23 mouse cellular contexts compared by ENCODE assay signal in genomic region chr5:144918204-144918603, GRCm38 (mm10). TPM values are rescaled to one million over a fixed set of nuclear protein-coding genes. Genes with fewer than 3 reads are reported as not detected.
DNase-seq lines count a peak whose midpoint lies in the region; ATAC-seq and TF ChIP-seq lines count a peak whose summit lies in the region.
"Had no signal": no experiment of that assay in that cellular context is flagged by ENCODE, and none has a peak within 500 bp of the region (broad histone marks: within the 10 kb centered on the region; RNA-seq: fewer than 3 reads in every experiment).

No protein-coding gene starts in this region.

- peaks cover 49% of the 10 kb centered on the region for H3K79me2 ChIP-seq in liver, adult 2 months (ENCODE audit: control insufficient read depth, insufficient read depth, low read length)

- peaks cover 2% of the 10 kb centered on the region; the same call in 1 of the 2 replicates for H3K4me1 ChIP-seq in liver, adult 2 months (ENCODE audit: control insufficient read depth, insufficient read depth, low read length)
- H3K4me1 ChIP-seq in liver, embryonic 11.5 days (replicated peaks; ENCODE audit: control insufficient read depth, insufficient read depth, low read length), result peaks cover 5% of the 10 kb centered on the region
- H3K4me1 ChIP-seq in lung, embryonic 16.5 days (replicated peaks; ENCODE audit: control insufficient read depth, insufficient read depth, low read length), result peaks cover 31% of the 10 kb centered on the region
- peaks cover 64% of the 10 kb centered on the region for H3K4me1 ChIP-seq in midbrain, embryonic 13.5 days (replicated peaks)
- H3K4me1 ChIP-seq in midbrain, embryonic 16.5 days (ENCODE audit: control insufficient read depth, insufficient read depth, low read length), result peaks cover 29% of the 10 kb centered on the region
- 0 out of 2 replicates have a peak, but pooled peaks cover 6% of the 10 kb centered on the region for H3K4me1 ChIP-seq in stomach, postnatal 0 days (replicated peaks; ENCODE audit: control insufficient read depth, insufficient read depth)

- WGBS in liver, adult 2 months, result 41% methylated on average over 8 of the region's 8 CpGs
- 86% methylated on average over 8 of the region's 8 CpGs for WGBS in liver, embryonic 11.5 days
- WGBS in lung, embryonic 16.5 days, result 54% methylated on average over 8 of the region's 8 CpGs
- 81% methylated on average over 8 of the region's 8 CpGs for whole genome bisulfite sequencing in midbrain, embryonic 13.5 days
- WGBS in midbrain, embryonic 16.5 days, result 76% methylated on average over 8 of the region's 8 CpGs
- WGBS in stomach, postnatal 0 days, result 65% methylated on average over 8 of the region's 8 CpGs

- peak; percentile 74 for DNase-seq in liver, adult 2 months (ENCODE audit: extremely low read depth, low read depth, low spot score)
- DNase-seq in liver, embryonic 11.5 days (ENCODE audit: low spot score), result no peak
- DNase-seq in lung, postnatal 10 days, result no peak
- no peak for DNase-seq in stomach, postnatal 0 days (ENCODE audit: low spot score)
- DNase-seq in spleen, adult 18-20 months, result no peak
- DNase-seq: adrenal gland, adult 2 months; adrenal gland, postnatal 10 days; adrenal gland, postnatal 25 days; cerebellum, adult 11 months; cerebellum, adult 18-20 months; cerebellum, adult 8-10 months; cerebellum, adult 9-11 months; cerebellum, postnatal 14 days; cerebellum, postnatal 36 days; embryo, embryonic 11 days had no signal

- H3K36me3 ChIP-seq in liver, adult 2 months (ENCODE audit: control insufficient read depth, insufficient read depth, low read length), result no peaks in the 10 kb centered on the region
- no peaks in the 10 kb centered on the region for H3K36me3 ChIP-seq in liver, embryonic 11.5 days (ENCODE audit: control insufficient read depth, insufficient read depth, low read length)
- no peaks in the 10 kb centered on the region for H3K36me3 ChIP-seq in lung, embryonic 16.5 days (ENCODE audit: control insufficient read depth, insufficient read depth, low read length)
- H3K36me3 ChIP-seq in midbrain, embryonic 13.5 days, result no peaks in the 10 kb centered on the region
- no peaks in the 10 kb centered on the region for H3K36me3 ChIP-seq in midbrain, embryonic 16.5 days (ENCODE audit: control insufficient read depth, insufficient read depth, low read length)
- no peaks in the 10 kb centered on the region for H3K36me3 ChIP-seq in stomach, postnatal 0 days (ENCODE audit: control insufficient read depth, insufficient read depth, low read length)
- H3K36me3 ChIP-seq: embryonic facial prominence, embryonic 13.5 days; embryonic facial prominence, embryonic 15.5 days; forebrain, embryonic 10.5 days; forebrain, embryonic 12.5 days had no signal

- no peak overlapping the region for H3K27ac ChIP-seq in liver, adult 2 months (replicated peaks; ENCODE audit: insufficient read depth, low read depth, low read length)
- no peak overlapping the region for H3K27ac ChIP-seq in liver, embryonic 11.5 days (ENCODE audit: low read depth, low read length)
- H3K27ac ChIP-seq in lung, embryonic 16.5 days (ENCODE audit: low read length), result no peak overlapping the region; the same call in 1 of the 2 replicates
- 0 out of 2 replicates have a peak overlapping the region, but pooled peaks have one; percentile 1 for H3K27ac ChIP-seq in midbrain, embryonic 13.5 days
- no peak overlapping the region for H3K27ac ChIP-seq in midbrain, embryonic 16.5 days (ENCODE audit: low read length)
- H3K27ac ChIP-seq in stomach, postnatal 0 days (replicated peaks), result no peak overlapping the region; the same call in 1 of the 2 replicates
- H3K27ac ChIP-seq: embryonic facial prominence, embryonic 13.5 days; embryonic facial prominence, embryonic 15.5 days; forebrain, embryonic 10.5 days; forebrain, embryonic 12.5 days had no signal

- TF ChIP-seq POLR2A in liver, adult 2 months (IDR thresholded peaks at IDR 0.05; ENCODE audit: extremely low read depth, insufficient read depth, low read length), result no peak

- H3K4me2 ChIP-seq in liver, embryonic 11.5 days, result no peak overlapping the region
- H3K4me2 ChIP-seq in lung, embryonic 16.5 days (ENCODE audit: low read depth, low read length), result no peak overlapping the region
- no peak overlapping the region for H3K4me2 ChIP-seq in midbrain, embryonic 13.5 days (replicated peaks)
- H3K4me2 ChIP-seq in midbrain, embryonic 16.5 days (ENCODE audit: low read length), result no peak overlapping the region
- no peak overlapping the region for H3K4me2 ChIP-seq in stomach, postnatal 0 days (replicated peaks; ENCODE audit: low read depth)
- H3K4me2 ChIP-seq: embryonic facial prominence, embryonic 13.5 days; embryonic facial prominence, embryonic 15.5 days; forebrain, embryonic 12.5 days had no signal

- H3K27me3 ChIP-seq in liver, adult 2 months (ENCODE audit: control insufficient read depth, insufficient read depth, low read length), result no peaks in the 10 kb centered on the region
- H3K27me3 ChIP-seq in liver, embryonic 11.5 days (replicated peaks; ENCODE audit: control insufficient read depth, insufficient read depth, low read length), result no peaks in the 10 kb centered on the region
- H3K27me3 ChIP-seq in lung, embryonic 16.5 days (ENCODE audit: control insufficient read depth, insufficient read depth, low read depth, low read length), result no peaks in the 10 kb centered on the region
- H3K27me3 ChIP-seq in midbrain, embryonic 13.5 days, result no peaks in the 10 kb centered on the region
- no peaks in the 10 kb centered on the region for H3K27me3 ChIP-seq in midbrain, embryonic 16.5 days (ENCODE audit: control insufficient read depth, insufficient read depth, low read depth, low read length)
- H3K27me3 ChIP-seq in stomach, postnatal 0 days (ENCODE audit: control insufficient read depth, insufficient read depth, low read length), result no peaks in the 10 kb centered on the region
- H3K27me3 ChIP-seq: embryonic facial prominence, embryonic 13.5 days; embryonic facial prominence, embryonic 15.5 days; forebrain, embryonic 12.5 days had no signal

- TF ChIP-seq CTCF in liver, adult 2 months (IDR thresholded peaks at IDR 0.05; ENCODE audit: low read depth, low read length), result 0 out of 2 replicates have a peak, but pooled peaks have one; percentile 5
- no peak for TF ChIP-seq CTCF in stomach, postnatal 0 days (IDR thresholded peaks at IDR 0.05; ENCODE audit: low read depth)

- no peak for ATAC-seq in liver, embryonic 11.5 days (replicated peaks; ENCODE audit: low FRiP score)
- 0 out of 2 replicates have a peak, but pooled peaks have one; percentile 32 for ATAC-seq in lung, embryonic 16.5 days (ENCODE audit: low read depth)
- ATAC-seq in midbrain, embryonic 13.5 days, result no peak
- no peak for ATAC-seq in midbrain, embryonic 16.5 days
- peak; percentile 67 for ATAC-seq in stomach, postnatal 0 days (ENCODE audit: low FRiP score, low TSS enrichment)

- no peak overlapping the region for H3K4me3 ChIP-seq in liver, adult 2 months (ENCODE audit: insufficient read depth, low read depth, low read length)
- H3K4me3 ChIP-seq in liver, embryonic 11.5 days (ENCODE audit: low read depth, low read length), result no peak overlapping the region
- H3K4me3 ChIP-seq in lung, embryonic 16.5 days (ENCODE audit: low read length), result no peak overlapping the region
- H3K4me3 ChIP-seq in midbrain, embryonic 13.5 days (replicated peaks), result no peak overlapping the region
- H3K4me3 ChIP-seq in midbrain, embryonic 16.5 days (ENCODE audit: low read depth, low read length), result no peak overlapping the region
- H3K4me3 ChIP-seq in stomach, postnatal 0 days (ENCODE audit: low read depth, low read length), result no peak overlapping the region
- H3K4me3 ChIP-seq: embryonic facial prominence, embryonic 13.5 days; embryonic facial prominence, embryonic 15.5 days; erythroblast, embryonic 14.5 days; forebrain, embryonic 10.5 days; forebrain, embryonic 12.5 days had no signal

- no peaks in the 10 kb centered on the region for H3K9me3 ChIP-seq in liver, embryonic 11.5 days (ENCODE audit: control insufficient read depth, low read length)
- H3K9me3 ChIP-seq in lung, embryonic 16.5 days (ENCODE audit: control insufficient read depth, low read length), result no peaks in the 10 kb centered on the region
- H3K9me3 ChIP-seq in midbrain, embryonic 13.5 days, result no peaks in the 10 kb centered on the region
- no peaks in the 10 kb centered on the region for H3K9me3 ChIP-seq in midbrain, embryonic 16.5 days (replicated peaks; ENCODE audit: control insufficient read depth, low read length, poor library complexity, severe bottlenecking)
- no peaks in the 10 kb centered on the region for H3K9me3 ChIP-seq in stomach, postnatal 0 days (ENCODE audit: control insufficient read depth, low read length)
- H3K9me3 ChIP-seq: embryonic facial prominence, embryonic 13.5 days; embryonic facial prominence, embryonic 15.5 days; forebrain, embryonic 10.5 days; forebrain, embryonic 12.5 days had no signal

- TF ChIP-seq EP300 in stomach, postnatal 0 days (optimal IDR thresholded peaks at IDR 0.05), result no peak

- H3K9ac ChIP-seq in liver, adult 2 months (ENCODE audit: low read depth, low read length), result no peak overlapping the region
- no peak overlapping the region for H3K9ac ChIP-seq in liver, embryonic 11.5 days (ENCODE audit: low read depth, low read length)
- no peak overlapping the region for H3K9ac ChIP-seq in lung, embryonic 16.5 days (ENCODE audit: low read length)
- 0 out of 2 replicates have a peak overlapping the region, but pooled peaks have one; percentile 14 for H3K9ac ChIP-seq in midbrain, embryonic 13.5 days (replicated peaks)
- H3K9ac ChIP-seq in midbrain, embryonic 16.5 days (ENCODE audit: low read depth, low read length), result no peak overlapping the region
- H3K9ac ChIP-seq in stomach, postnatal 0 days (ENCODE audit: low read length), result no peak overlapping the region
- H3K9ac ChIP-seq: embryonic facial prominence, embryonic 13.5 days; embryonic facial prominence, embryonic 15.5 days; forebrain, embryonic 12.5 days had no signal

RNA-seq across cellular contexts. Expression of gene Smurf1, which starts 47.4 kb away (rescaled TPM):
- 5.2 and 6.0 TPM in 2 replicates for total RNA-seq in liver, adult 2 months (2014; rRNA removed)
- 6.7 and 8.6 TPM in 2 replicates for polyA plus RNA-seq in liver, adult 2 months (2012; rRNA removed)
- polyA plus RNA-seq in liver, embryonic 11.5 days (2014; fragmentation: Nextera tagmentation; extraction: Ambion mirVana), result 8.6 and 9.2 TPM in 2 replicates
- polyA plus RNA-seq in lung, embryonic 16.5 days (2015; fragmentation: Nextera tagmentation; extraction: Ambion mirVana), result 9.5 and 15.6 TPM in 2 replicates
- 26.9 and 32.2 TPM in 2 replicates for polyA plus RNA-seq in midbrain, embryonic 13.5 days (2015; fragmentation: Nextera tagmentation; extraction: Ambion mirVana)
- polyA plus RNA-seq in midbrain, embryonic 16.5 days (2015; fragmentation: Nextera tagmentation; extraction: Ambion mirVana), result 32.3 and 34.1 TPM in 2 replicates
- polyA plus RNA-seq in stomach, postnatal 0 days (2015; fragmentation: Nextera tagmentation; extraction: Ambion mirVana), result 11.2 and 11.6 TPM in 2 replicates

Comparison
In these comparisons a context has a peak if more than half of its experiments do, and no peak if none do; other contexts are left out.
1. ATAC-seq: peak in lung, embryonic 16.5 days (single experiment) and stomach, postnatal 0 days (single experiment); none in liver, embryonic 11.5 days (single experiment), midbrain, embryonic 13.5 days (single experiment) and midbrain, embryonic 16.5 days (single experiment).